Mouse (Mus musculus): ENCODE results near the gene Dab1. TPM values are rescaled to one million over a fixed set of nuclear protein-coding genes. Genes with fewer than 3 reads are reported as not detected.

Gene Dab1
- polyA plus RNA-seq, 1 experiment: 1.1 TPM

DNA sequence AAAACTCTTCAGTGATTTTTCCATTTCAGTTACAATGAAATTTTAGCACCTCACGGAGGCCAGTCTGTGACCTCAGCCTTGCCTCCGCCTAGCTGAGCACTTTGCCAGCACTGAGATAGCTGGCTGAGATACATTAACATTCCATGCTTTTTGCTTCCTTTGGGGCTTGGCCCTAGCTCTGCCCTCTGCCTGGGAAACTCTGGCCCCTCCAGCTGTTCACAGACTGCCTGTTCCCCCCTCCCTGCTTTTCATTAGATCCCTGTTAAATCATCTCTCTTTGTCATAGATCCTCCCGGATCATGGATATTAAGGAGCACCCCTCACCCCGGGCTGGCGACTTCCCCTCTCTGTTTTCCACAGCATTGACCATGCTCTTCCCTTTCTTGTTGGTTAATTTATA is 307.5 kb downstream of the Dab1 start:
- Histone ChIP-seq H3K4me1 (ENCODE audit: control insufficient read depth, insufficient read depth, low read length) (no peaks in the 10 kb centered on the region), H3K36me3 (ENCODE audit: control insufficient read depth, insufficient read depth, low read length) (no peaks in the 10 kb centered on the region), H3K27ac (ENCODE audit: control insufficient read depth, insufficient read depth, low read depth, low read length) (no peak overlapping the region), H3K4me3 (ENCODE audit: control insufficient read depth, low read depth, low read length) (no peak overlapping the region), H3K27me3 (ENCODE audit: control insufficient read depth, insufficient read depth, low read length) (no peaks in the 10 kb centered on the region)
- TF ChIP-seq POLR2A (IDR thresholded peaks at IDR 0.05; ENCODE audit: control insufficient read depth, low read depth, low read length) (no peak), CTCF (IDR thresholded peaks at IDR 0.05; ENCODE audit: control insufficient read depth, insufficient read depth, insufficient replicate concordance, low read depth, low read length) (no peak)

DNA sequence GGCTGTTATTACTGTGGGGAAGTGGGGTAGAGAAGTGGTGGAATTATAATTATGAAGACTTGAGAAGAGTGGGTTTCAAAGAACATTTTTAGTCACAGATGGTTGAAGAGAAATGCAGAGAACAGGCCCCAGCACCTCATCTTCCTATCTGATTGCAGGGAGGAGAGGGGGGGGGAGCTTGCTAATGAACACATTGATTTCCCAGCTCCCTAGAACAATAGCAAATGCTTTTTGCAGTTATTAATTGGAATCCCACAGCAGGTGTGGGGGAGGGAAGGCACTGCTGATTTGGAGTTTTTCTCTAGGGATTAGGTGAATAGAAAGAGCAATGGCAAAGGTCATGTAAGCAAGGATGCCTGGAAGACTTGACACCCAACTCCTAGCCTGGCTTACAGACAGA is 310.5 kb downstream of the Dab1 start:
- no peaks in the 10 kb centered on the region for H3K4me1 ChIP-seq (ENCODE audit: control insufficient read depth, insufficient read depth, low read length)
- no peaks in the 10 kb centered on the region for H3K36me3 ChIP-seq (ENCODE audit: control insufficient read depth, insufficient read depth, low read length)
- H3K4me3 ChIP-seq (ENCODE audit: control insufficient read depth, low read depth, low read length): no peak overlapping the region
- no peak overlapping the region for H3K27ac ChIP-seq (ENCODE audit: control insufficient read depth, insufficient read depth, low read depth, low read length)
- no peak for TF ChIP-seq POLR2A (IDR thresholded peaks at IDR 0.05; ENCODE audit: control insufficient read depth, low read depth, low read length)
- TF ChIP-seq CTCF (IDR thresholded peaks at IDR 0.05; ENCODE audit: control insufficient read depth, insufficient read depth, insufficient replicate concordance, low read depth, low read length): no peak
- H3K27me3 ChIP-seq (ENCODE audit: control insufficient read depth, insufficient read depth, low read length): no peaks in the 10 kb centered on the region

DNA sequence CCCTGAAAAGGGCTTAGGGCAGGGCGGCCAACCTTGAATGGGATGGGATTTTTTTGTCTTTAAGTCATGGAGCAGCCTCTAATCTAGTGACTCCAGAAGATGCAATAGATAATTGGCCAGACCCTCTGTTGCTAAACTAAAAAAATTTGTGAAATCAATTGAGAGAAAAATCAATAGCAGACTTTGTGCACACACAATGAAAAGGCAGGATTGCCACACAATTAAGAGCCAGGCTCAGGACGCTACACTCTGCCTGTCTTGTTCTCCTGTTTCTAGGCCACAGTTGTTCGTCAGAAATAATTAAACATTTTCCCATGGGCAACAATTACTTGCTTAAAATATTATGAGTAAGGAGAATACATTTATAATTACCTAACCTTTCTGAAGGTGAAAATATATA is 315.2 kb downstream of the Dab1 start:
- Histone ChIP-seq H3K4me1 (ENCODE audit: control insufficient read depth, insufficient read depth, low read length) (no peaks in the 10 kb centered on the region), H3K4me3 (ENCODE audit: control insufficient read depth, low read depth, low read length) (no peak overlapping the region), H3K36me3 (ENCODE audit: control insufficient read depth, insufficient read depth, low read length) (no peaks in the 10 kb centered on the region), H3K27ac (ENCODE audit: control insufficient read depth, insufficient read depth, low read depth, low read length) (no peak overlapping the region), H3K27me3 (ENCODE audit: control insufficient read depth, insufficient read depth, low read length) (no peaks in the 10 kb centered on the region)
- TF ChIP-seq CTCF (IDR thresholded peaks at IDR 0.05; ENCODE audit: control insufficient read depth, insufficient read depth, insufficient replicate concordance, low read depth, low read length) (no peak), POLR2A (IDR thresholded peaks at IDR 0.05; ENCODE audit: control insufficient read depth, low read depth, low read length) (no peak)

GRCm38 (mm10) chr4:103948255-103948654 is 329.1 kb downstream of the Dab1 start:
- no peak overlapping the region for H3K27ac ChIP-seq (ENCODE audit: control insufficient read depth, insufficient read depth, low read depth, low read length)
- H3K36me3 ChIP-seq (ENCODE audit: control insufficient read depth, insufficient read depth, low read length): no peaks in the 10 kb centered on the region
- no peak overlapping the region for H3K4me3 ChIP-seq (ENCODE audit: control insufficient read depth, low read depth, low read length)
- H3K27me3 ChIP-seq (ENCODE audit: control insufficient read depth, insufficient read depth, low read length): no peaks in the 10 kb centered on the region
- no peak for TF ChIP-seq POLR2A (IDR thresholded peaks at IDR 0.05; ENCODE audit: control insufficient read depth, low read depth, low read length)
- TF ChIP-seq CTCF (IDR thresholded peaks at IDR 0.05; ENCODE audit: control insufficient read depth, insufficient read depth, insufficient replicate concordance, low read depth, low read length): no peak
- H3K4me1 ChIP-seq (ENCODE audit: control insufficient read depth, insufficient read depth, low read length): no peaks in the 10 kb centered on the region

GRCm38 (mm10) chr4:103953652-103954220 is 334.6 kb downstream of the Dab1 start:
- Histone ChIP-seq H3K4me3 (ENCODE audit: control insufficient read depth, low read depth, low read length) (no peak overlapping the region), H3K36me3 (ENCODE audit: control insufficient read depth, insufficient read depth, low read length) (no peaks in the 10 kb centered on the region), H3K4me1 (ENCODE audit: control insufficient read depth, insufficient read depth, low read length) (peaks cover 2% of the 10 kb centered on the region; the same call in 1 of the 2 replicates), H3K27ac (ENCODE audit: control insufficient read depth, insufficient read depth, low read depth, low read length) (no peak overlapping the region), H3K27me3 (ENCODE audit: control insufficient read depth, insufficient read depth, low read length) (no peaks in the 10 kb centered on the region)
- TF ChIP-seq POLR2A (IDR thresholded peaks at IDR 0.05; ENCODE audit: control insufficient read depth, low read depth, low read length) (no peak), CTCF (IDR thresholded peaks at IDR 0.05; ENCODE audit: control insufficient read depth, insufficient read depth, insufficient replicate concordance, low read depth, low read length) (no peak)

GRCm38 (mm10) chr4:103961134-103962049 is 342.2 kb downstream of the Dab1 start:
- Histone ChIP-seq H3K4me3 (ENCODE audit: control insufficient read depth, low read depth, low read length) (no peak overlapping the region), H3K36me3 (ENCODE audit: control insufficient read depth, insufficient read depth, low read length) (no peaks in the 10 kb centered on the region), H3K4me1 (ENCODE audit: control insufficient read depth, insufficient read depth, low read length) (no peaks in the 10 kb centered on the region), H3K27ac (ENCODE audit: control insufficient read depth, insufficient read depth, low read depth, low read length) (no peak overlapping the region), H3K27me3 (ENCODE audit: control insufficient read depth, insufficient read depth, low read length) (no peaks in the 10 kb centered on the region)
- no peak for TF ChIP-seq POLR2A (IDR thresholded peaks at IDR 0.05; ENCODE audit: control insufficient read depth, low read depth, low read length)
- no peak for TF ChIP-seq CTCF (IDR thresholded peaks at IDR 0.05; ENCODE audit: control insufficient read depth, insufficient read depth, insufficient replicate concordance, low read depth, low read length)

DNA sequence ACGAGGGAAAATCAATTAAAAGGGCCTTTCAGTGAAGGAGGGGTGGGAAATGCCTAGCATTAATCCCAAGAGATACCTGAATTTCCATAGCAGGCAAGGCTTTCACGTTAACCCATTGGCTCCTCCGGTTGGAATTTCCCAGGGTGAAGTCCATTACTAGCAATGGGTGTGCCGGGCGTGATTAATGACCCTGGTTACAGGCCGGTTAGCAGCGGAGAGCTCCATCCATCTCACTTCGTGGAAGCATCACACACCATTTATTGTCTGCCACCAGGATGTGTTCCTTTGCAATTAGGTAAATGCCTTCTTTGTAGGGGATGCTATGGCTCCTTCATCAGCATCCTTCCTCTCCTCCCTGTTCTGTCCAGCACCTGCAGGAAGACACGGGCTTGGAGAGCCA is 350.7 kb downstream of the Dab1 start:
- Histone ChIP-seq H3K27ac (ENCODE audit: control insufficient read depth, insufficient read depth, low read depth, low read length) (no peak overlapping the region), H3K27me3 (ENCODE audit: control insufficient read depth, insufficient read depth, low read length) (no peaks in the 10 kb centered on the region), H3K4me3 (ENCODE audit: control insufficient read depth, low read depth, low read length) (no peak overlapping the region), H3K36me3 (ENCODE audit: control insufficient read depth, insufficient read depth, low read length) (no peaks in the 10 kb centered on the region), H3K4me1 (ENCODE audit: control insufficient read depth, insufficient read depth, low read length) (no peaks in the 10 kb centered on the region)
- TF ChIP-seq POLR2A (IDR thresholded peaks at IDR 0.05; ENCODE audit: control insufficient read depth, low read depth, low read length): no peak
- no peak for TF ChIP-seq CTCF (IDR thresholded peaks at IDR 0.05; ENCODE audit: control insufficient read depth, insufficient read depth, insufficient replicate concordance, low read depth, low read length)
